8 mouse cellular contexts compared by ENCODE assay signal in the genomic region with DNA sequence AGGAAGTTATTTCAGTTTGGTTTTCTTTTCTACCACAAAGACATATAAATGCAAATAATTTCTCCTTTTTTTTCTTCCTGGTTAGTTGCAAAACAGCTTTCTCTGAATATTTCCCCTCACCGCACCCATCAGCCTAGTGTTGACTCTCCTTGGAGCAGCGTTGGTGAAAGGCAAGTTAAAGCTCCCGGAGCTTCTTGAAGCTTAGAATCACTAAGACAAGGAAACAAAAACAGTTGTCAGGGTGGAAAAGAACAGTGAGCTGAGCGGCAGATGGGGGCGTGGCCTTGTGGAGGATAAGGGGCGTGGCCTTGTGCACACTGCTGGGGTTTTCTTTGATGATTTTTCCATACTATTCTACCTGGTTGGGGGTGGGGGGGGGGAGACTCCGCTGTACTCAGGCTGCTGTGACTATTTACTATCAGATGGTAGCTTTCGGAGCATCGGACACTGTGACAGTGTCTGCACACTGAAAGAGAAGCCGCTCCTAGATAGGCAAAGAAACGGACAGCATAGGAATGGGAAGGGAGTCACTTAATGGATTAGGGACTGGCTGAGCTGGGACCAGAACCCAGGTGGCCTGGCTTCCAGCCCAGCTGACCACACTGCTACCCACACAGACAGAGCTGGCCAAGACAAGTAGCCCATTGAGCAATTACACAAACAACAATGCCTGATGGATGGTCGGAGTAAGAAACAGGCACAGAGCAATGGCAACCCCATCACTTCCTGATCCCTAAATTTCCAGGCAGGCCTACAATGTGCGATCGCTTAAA. TPM values are rescaled to one million over a fixed set of nuclear protein-coding genes. Genes with fewer than 3 reads are reported as not detected.
A peak's percentile ranks its signal among the peaks of the same experiment; 100 is the strongest.
DNase-seq lines count a peak whose midpoint lies in the region; ATAC-seq and TF ChIP-seq lines count a peak whose summit lies in the region.

No protein-coding gene starts in this region.

- TF ChIP-seq POLR2A in CH12.LX (IDR thresholded peaks at IDR 0.05; ENCODE audit: low read depth, low read length) = no peak

- no peak for TF ChIP-seq RAD21 in CH12.LX (IDR thresholded peaks at IDR 0.05; ENCODE audit: low read depth, low read length)

- H3K27me3 ChIP-seq in CH12.LX (replicated peaks) = no peaks in the 10 kb centered on the region
- no peaks in the 10 kb centered on the region for H3K27me3 ChIP-seq in embryonic facial prominence, embryonic 15.5 days
- H3K27me3 ChIP-seq in lung, embryonic 16.5 days (ENCODE audit: control insufficient read depth, insufficient read depth, low read depth, low read length) = no peaks in the 10 kb centered on the region

- 15% methylated on average over 14 of the region's 14 CpGs for WGBS in embryonic facial prominence, embryonic 15.5 days
- 15% methylated on average over 14 of the region's 14 CpGs for WGBS in lung, embryonic 16.5 days

- peaks cover 30 to 68% of the 10 kb centered on the region in 2 experiments for H3K4me1 ChIP-seq in CH12.LX (ENCODE audit: control insufficient read depth in 1 of 2, insufficient read depth in 2 of 2)
- H3K4me1 ChIP-seq in embryonic facial prominence, embryonic 15.5 days = peaks cover 18% of the 10 kb centered on the region
- H3K4me1 ChIP-seq in lung, embryonic 16.5 days (replicated peaks; ENCODE audit: control insufficient read depth, insufficient read depth, low read length) = peaks cover 38% of the 10 kb centered on the region

- peak overlapping the region; percentile 72 for H3K4me2 ChIP-seq in CH12.LX (ENCODE audit: insufficient read depth, low read depth, poor library complexity, severe bottlenecking)
- H3K4me2 ChIP-seq in embryonic facial prominence, embryonic 15.5 days (replicated peaks) = peak overlapping the region; percentile 42
- peak overlapping the region; percentile 54 for H3K4me2 ChIP-seq in lung, embryonic 16.5 days (ENCODE audit: low read depth, low read length)

- TF ChIP-seq EP300 in CH12.LX (IDR thresholded peaks at IDR 0.05; ENCODE audit: low read length) = no peak; the same call in 1 of the 2 replicates

- in situ Hi-C loops in CH12.LX (cut with MboI; ENCODE audit: low pct_ligation_motif_present, low pct_unique_long_range_greater_than_20kb, low sequenced_read_pairs) = no loop called here

- dilution Hi-C loops in CH12.LX (cut with MboI; ENCODE audit: extremely low pct_ligation_motif_present, extremely low pct_unique_long_range_greater_than_20kb, low sequenced_read_pairs) = no loop called here

- no peak for TF ChIP-seq CTCF in CH12.LX (conservative IDR thresholded peaks at IDR 0.05 in 1 of 2, IDR thresholded peaks at IDR 0.05 in 1 of 2; ENCODE audit: low read depth in 2 of 2, low read length in 2 of 2)

- H3K79me2 ChIP-seq in CH12.LX (replicated peaks; ENCODE audit: control insufficient read depth, extremely low read depth, insufficient read depth, poor library complexity, severe bottlenecking) = peaks cover 15% of the 10 kb centered on the region

- H3K4me3 ChIP-seq in CH12.LX (replicated peaks in 1 of 3; ENCODE audit: low read depth in 2 of 3, low read length in 2 of 3, poor library complexity in 1 of 3) = peak overlapping the region in 2 of 3 experiments; percentile 23 to 41
- peak overlapping the region; percentile 20; the same call in 1 of the 2 replicates for H3K4me3 ChIP-seq in embryonic facial prominence, embryonic 15.5 days (replicated peaks)
- peak overlapping the region; percentile 32 for H3K4me3 ChIP-seq in lung, embryonic 16.5 days (ENCODE audit: low read length)

- no peaks in the 10 kb centered on the region for H3K36me3 ChIP-seq in CH12.LX (replicated peaks in 1 of 2; ENCODE audit: control insufficient read depth in 1 of 2, insufficient read depth in 1 of 2, low read length in 1 of 2)
- no peaks in the 10 kb centered on the region for H3K36me3 ChIP-seq in embryonic facial prominence, embryonic 15.5 days
- H3K36me3 ChIP-seq in lung, embryonic 16.5 days (ENCODE audit: control insufficient read depth, insufficient read depth, low read length) = no peaks in the 10 kb centered on the region

- H3K27ac ChIP-seq in CH12.LX (ENCODE audit: insufficient read depth, low read depth) = 0 out of 2 replicates have a peak overlapping the region, but pooled peaks have one; percentile 11
- no peak overlapping the region for H3K27ac ChIP-seq in embryonic facial prominence, embryonic 15.5 days (replicated peaks)
- H3K27ac ChIP-seq in lung, embryonic 16.5 days (ENCODE audit: low read length) = no peak overlapping the region

- ATAC-seq in embryonic facial prominence, embryonic 15.5 days (ENCODE audit: insufficient number of reproducible peaks, low FRiP score, low TSS enrichment, low read depth) = no peak
- ATAC-seq in lung, embryonic 16.5 days (ENCODE audit: low read depth) = no peak
- peak; percentile 27; the same call in 1 of the 2 replicates for ATAC-seq in neutrophil, adult 5-6 weeks (ENCODE audit: extremely low read depth, insufficient number of reproducible peaks, low FRiP score, poor library complexity, severe bottlenecking)

- H3K9ac ChIP-seq in CH12.LX (ENCODE audit: insufficient read depth, low read depth) = no peak overlapping the region
- H3K9ac ChIP-seq in embryonic facial prominence, embryonic 15.5 days = no peak overlapping the region
- H3K9ac ChIP-seq in lung, embryonic 16.5 days (ENCODE audit: low read length) = peak overlapping the region; percentile 60; the same call in 1 of the 2 replicates

- H3K9me3 ChIP-seq in CH12.LX (replicated peaks; ENCODE audit: low read length) = no peaks in the 10 kb centered on the region
- H3K9me3 ChIP-seq in embryonic facial prominence, embryonic 15.5 days (replicated peaks) = no peaks in the 10 kb centered on the region
- H3K9me3 ChIP-seq in lung, embryonic 16.5 days (ENCODE audit: control insufficient read depth, low read length) = no peaks in the 10 kb centered on the region

- intact Hi-C loops in heart, postnatal 14 days (cut with DNase I) = no loop called here

- peak; percentile 70 for DNase-seq in CH12.LX (ENCODE audit: extremely low read depth)
- peak; percentile 69 for DNase-seq in adrenal gland, postnatal 14 days
- peak; percentile 32 to 52 for DNase-seq in heart, postnatal 14 days
- DNase-seq in layer of hippocampus, adult 18-20 months (ENCODE audit: low spot score in 2 of 2) = peak; percentile 31 to 66
- DNase-seq in ovary, postnatal 10 days (ENCODE audit: low spot score) = no peak

TF ChIP-seq in CH12.LX, 34 proteins besides CTCF, POLR2A, EP300 and RAD21 (continues in another document):
- 0 out of 2 replicates have a peak, but pooled peaks have one; percentile 21 for TF ChIP-seq CHD2 (IDR thresholded peaks at IDR 0.05; ENCODE audit: low read length)
- TF ChIP-seq TCF12 (IDR thresholded peaks at IDR 0.05; ENCODE audit: low read depth, low read length) = no peak
- peak; percentile 73; the same call in 1 of the 2 replicates for TF ChIP-seq MAZ (IDR thresholded peaks at IDR 0.05; ENCODE audit: low read depth, low read length)
- no peak for TF ChIP-seq ZMIZ1 (IDR thresholded peaks at IDR 0.05; ENCODE audit: low read depth, low read length)
- no peak for TF ChIP-seq TBP (conservative IDR thresholded peaks at IDR 0.05; ENCODE audit: low read depth, low read length)
- TF ChIP-seq CHD1 (IDR thresholded peaks at IDR 0.05; ENCODE audit: low read depth, low read length) = no peak
- no peak for TF ChIP-seq SMC3 (IDR thresholded peaks at IDR 0.05; ENCODE audit: low read depth, low read length)
- TF ChIP-seq UBTF (IDR thresholded peaks at IDR 0.05; ENCODE audit: low read depth, low read length) = no peak
- TF ChIP-seq ELF1 (IDR thresholded peaks at IDR 0.05; ENCODE audit: low read depth, low read length) = 0 out of 2 replicates have a peak, but pooled peaks have one; percentile 28
- TF ChIP-seq POLR2AphosphoS2 (IDR thresholded peaks at IDR 0.05; ENCODE audit: low read depth, low read length) = no peak
- TF ChIP-seq RCOR1 (conservative IDR thresholded peaks at IDR 0.05; ENCODE audit: low read depth, low read length) = no peak; the same call in 1 of the 2 replicates
- peak; percentile 47; the same call in 1 of the 2 replicates for TF ChIP-seq MAX (IDR thresholded peaks at IDR 0.05; ENCODE audit: low read length)
- peak; percentile 75 for TF ChIP-seq SIN3A (IDR thresholded peaks at IDR 0.05; ENCODE audit: low read length)
- no peak for TF ChIP-seq JUND (conservative IDR thresholded peaks at IDR 0.05; ENCODE audit: low read depth, low read length)
- no peak for TF ChIP-seq ZC3H11A (IDR thresholded peaks at IDR 0.05; ENCODE audit: low read depth, low read length)

RNA-seq across cellular contexts. Expression of a gene that starts 2.0 kb away (rescaled TPM):
- total RNA-seq in CH12.LX (2012; rRNA removed) (14.4 and 14.9 TPM in 2 replicates), CH12.LX (2014; rRNA removed) (10.9 and 12.3 TPM in 2 replicates)
- 17.7 and 18.7 TPM in 2 replicates for polyA plus RNA-seq in CH12.LX (2012; ENCODE audit: insufficient read length, low read depth)
- total RNA-seq in adrenal gland, postnatal 14 days (2021) = 31.8 and 40.8 TPM in 2 replicates
- 22.0 and 26.1 TPM in 2 replicates for polyA plus RNA-seq in embryonic facial prominence, embryonic 15.5 days (2015; fragmentation: Nextera tagmentation; extraction: Ambion mirVana)
- total RNA-seq in heart, postnatal 14 days (2021) = 10 to 100 TPM; 49.4 to 54.4 TPM
- total RNA-seq in layer of hippocampus, adult 18-20 months (2021) = 10 to 100 TPM; 40.1 to 40.8 TPM
- polyA plus RNA-seq in lung, embryonic 16.5 days (2015; fragmentation: Nextera tagmentation; extraction: Ambion mirVana) = 18.8 and 22.9 TPM in 2 replicates
- total RNA-seq in neutrophil, adult 5-6 weeks (2017) = 47.3 and 48.0 TPM in 2 replicates

RNA-seq across cellular contexts. Expression of a gene that starts 44.0 kb away (rescaled TPM):
- total RNA-seq in CH12.LX (2012; rRNA removed) = 19.1 and 20.8 TPM in 2 replicates
- 16.8 and 19.6 TPM in 2 replicates for total RNA-seq in CH12.LX (2014; rRNA removed)
- 14.5 and 16.2 TPM in 2 replicates for polyA plus RNA-seq in CH12.LX (2012; ENCODE audit: insufficient read length, low read depth)
- total RNA-seq in adrenal gland, postnatal 14 days (2021) = 27.0 and 31.1 TPM in 2 replicates
- polyA plus RNA-seq in embryonic facial prominence, embryonic 15.5 days (2015; fragmentation: Nextera tagmentation; extraction: Ambion mirVana) = 41.0 and 46.1 TPM in 2 replicates
- 10 to 100 TPM; 27.7 to 29.7 TPM for total RNA-seq in heart, postnatal 14 days (2021)
- total RNA-seq in layer of hippocampus, adult 18-20 months (2021) = 10 to 100 TPM; 43.7 to 45.6 TPM
- 39.6 and 39.8 TPM in 2 replicates for polyA plus RNA-seq in lung, embryonic 16.5 days (2015; fragmentation: Nextera tagmentation; extraction: Ambion mirVana)
- 8.4 and 9.7 TPM in 2 replicates for total RNA-seq in neutrophil, adult 5-6 weeks (2017)

RNA-seq across cellular contexts. Expression of a gene that starts 59.5 kb away (rescaled TPM):
- 0.81 and 1.0 TPM in 2 replicates for total RNA-seq in CH12.LX (2012; rRNA removed)
- total RNA-seq in CH12.LX (2014; rRNA removed) = 0.45 and 0.83 TPM in 2 replicates
- 0.82 and 2.5 TPM in 2 replicates for polyA plus RNA-seq in CH12.LX (2012; ENCODE audit: insufficient read length, low read depth)
- 9.3 and 15.6 TPM in 2 replicates for total RNA-seq in adrenal gland, postnatal 14 days (2021)
- polyA plus RNA-seq in embryonic facial prominence, embryonic 15.5 days (2015; fragmentation: Nextera tagmentation; extraction: Ambion mirVana) = 25.7 and 26.6 TPM in 2 replicates
- 1 to 10 TPM; 3.1 to 4.0 TPM for total RNA-seq in heart, postnatal 14 days (2021)
- 1 to 10 TPM; 4.0 to 6.8 TPM for total RNA-seq in layer of hippocampus, adult 18-20 months (2021)
- polyA plus RNA-seq in lung, embryonic 16.5 days (2015; fragmentation: Nextera tagmentation; extraction: Ambion mirVana) = 13.0 and 14.0 TPM in 2 replicates
- 2.4 and 3.4 TPM in 2 replicates for total RNA-seq in neutrophil, adult 5-6 weeks (2017)
